Mouse (Mus musculus): ENCODE results near the gene Vegfd. TPM values are rescaled to one million over a fixed set of nuclear protein-coding genes. Genes with fewer than 3 reads are reported as not detected.

The Vegfd gene
- polyA plus RNA-seq, 1 experiment from 2014 or later: 21.7 TPM

- Histone ChIP-seq H3K36me3 (ENCODE audit: insufficient read depth, low read length) (peaks cover 19% of the 10 kb centered on the region; the same call in 1 of the 2 replicates), H3K4me3 (ENCODE audit: low read length) (no peak overlapping the region), H3K4me1 (ENCODE audit: insufficient read depth, low read length) (no peaks in the 10 kb centered on the region), H3K4me2 (replicated peaks; ENCODE audit: low read depth, low read length) (no peak overlapping the region), H3K9me3 (ENCODE audit: low read length) (no peaks in the 10 kb centered on the region), H3K27ac (ENCODE audit: low read length) (no peak overlapping the region), H3K9ac (replicated peaks; ENCODE audit: low read length) (no peak overlapping the region), H3K27me3 (ENCODE audit: insufficient read depth, low read length) (no peaks in the 10 kb centered on the region; the same call in 1 of the 2 replicates)
- WGBS: 94% methylated on average over 9 of the region's 9 CpGs
- no peak for ATAC-seq (ENCODE audit: low FRiP score, low TSS enrichment)
These were observed 59.5 kb downstream of the Vegfd start for GRCm38 (mm10) chrX:164432682-164433081.

GRCm38 (mm10) chrX:164436709-164437108 lies 63.5 kb downstream of the Vegfd start, which contains the start of gene Asb11:
Gene Asb11 (plus strand): TSS chrX:164436994.
- WGBS: 70% methylated on average over 8 of the region's 8 CpGs
- ATAC-seq (ENCODE audit: low FRiP score, low TSS enrichment): no peak
- no peak within 1 kb of the TSS for H3K9ac ChIP-seq (replicated peaks; ENCODE audit: low read length)

GRCm38 (mm10) chrX:164439462-164439861 lies 66.3 kb downstream of the Vegfd start:
- H3K9ac ChIP-seq (replicated peaks; ENCODE audit: low read length): no peak overlapping the region
- no peaks in the 10 kb centered on the region for H3K4me1 ChIP-seq (ENCODE audit: insufficient read depth, low read length)
- H3K4me2 ChIP-seq (replicated peaks; ENCODE audit: low read depth, low read length): no peak overlapping the region
- H3K36me3 ChIP-seq (ENCODE audit: insufficient read depth, low read length): no peaks in the 10 kb centered on the region
- peaks cover 6% of the 10 kb centered on the region; the same call in 1 of the 2 replicates for H3K27me3 ChIP-seq (ENCODE audit: insufficient read depth, low read length)
- H3K4me3 ChIP-seq (ENCODE audit: low read length): no peak overlapping the region
- no peak overlapping the region for H3K27ac ChIP-seq (ENCODE audit: low read length)
- ATAC-seq (ENCODE audit: low FRiP score, low TSS enrichment): no peak
- WGBS: 75% methylated on average over 7 of the region's 7 CpGs
- H3K9me3 ChIP-seq (ENCODE audit: low read length): no peaks in the 10 kb centered on the region

More at GRCm38 (mm10) chrX:164436709-164437108, 63.5 kb downstream of the Vegfd start, which contains the start of gene Asb11:
- Histone ChIP-seq H3K4me2 (replicated peaks; ENCODE audit: low read depth, low read length) (no peak within 1 kb of the TSS), H3K27me3 (ENCODE audit: insufficient read depth, low read length) (peaks cover 6% of the 10 kb centered on the region; the same call in 1 of the 2 replicates), H3K4me1 (ENCODE audit: insufficient read depth, low read length) (no peaks in the 10 kb centered on the region), H3K9me3 (ENCODE audit: low read length) (no peaks in the 10 kb centered on the region), H3K4me3 (ENCODE audit: low read length) (no peak within 1 kb of the TSS), H3K27ac (ENCODE audit: low read length) (no peak within 1 kb of the TSS), H3K36me3 (ENCODE audit: insufficient read depth, low read length) (peaks cover 11% of the 10 kb centered on the region; the same call in 1 of the 2 replicates)

DNA sequence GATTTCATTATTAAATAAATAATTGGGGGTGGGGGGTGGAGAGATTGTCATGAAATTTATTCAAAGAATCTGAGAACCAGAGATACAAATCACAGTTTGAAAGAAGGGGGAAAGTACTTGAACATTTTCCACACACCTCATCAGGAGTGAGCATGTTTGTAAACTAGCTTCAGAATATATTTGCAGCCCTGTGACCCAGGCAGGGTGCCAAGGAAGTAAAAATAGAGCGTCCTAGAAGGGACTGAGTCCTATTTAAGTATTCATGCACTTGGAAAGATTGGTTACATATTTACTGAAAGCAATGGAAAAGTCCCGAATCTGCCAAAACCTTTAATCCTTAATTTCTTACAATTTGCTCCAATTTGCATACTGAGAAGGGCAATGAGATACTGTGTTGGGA lies 67.0 kb downstream of the Vegfd start:
- Histone ChIP-seq H3K9me3 (ENCODE audit: low read length) (no peaks in the 10 kb centered on the region), H3K36me3 (ENCODE audit: insufficient read depth, low read length) (no peaks in the 10 kb centered on the region), H3K27me3 (ENCODE audit: insufficient read depth, low read length) (peaks cover 6% of the 10 kb centered on the region; the same call in 1 of the 2 replicates), H3K9ac (replicated peaks; ENCODE audit: low read length) (no peak overlapping the region), H3K27ac (ENCODE audit: low read length) (no peak overlapping the region), H3K4me3 (ENCODE audit: low read length) (no peak overlapping the region), H3K4me2 (replicated peaks; ENCODE audit: low read depth, low read length) (no peak overlapping the region), H3K4me1 (ENCODE audit: insufficient read depth, low read length) (no peaks in the 10 kb centered on the region)
- WGBS: 69% methylated on average over 2 of the region's 2 CpGs
- ATAC-seq (ENCODE audit: low FRiP score, low TSS enrichment): 0 out of 2 replicates have a peak, but pooled peaks have one; percentile 57

DNA sequence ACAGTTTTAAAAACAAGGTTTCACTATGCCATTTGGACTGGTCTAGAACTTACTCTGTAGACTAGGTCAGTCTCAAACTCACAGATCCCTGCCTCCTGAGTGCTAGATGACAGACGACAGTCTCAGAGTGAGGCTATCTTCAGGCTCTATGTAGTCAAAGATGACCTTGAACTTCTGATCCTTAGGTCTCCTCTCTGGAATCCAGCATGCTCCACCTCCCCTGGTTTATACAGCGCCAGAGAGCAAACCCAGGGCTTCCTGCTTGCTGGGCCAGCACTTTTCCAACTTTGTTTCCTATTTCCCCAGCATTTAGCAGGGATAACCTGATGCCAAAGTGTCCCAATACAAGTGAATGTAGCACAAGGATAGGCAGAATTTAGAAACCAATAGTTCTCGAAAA lies 67.5 kb downstream of the Vegfd start:
- 75% methylated on average over 3 of the region's 3 CpGs for WGBS
- Histone ChIP-seq H3K9me3 (ENCODE audit: low read length) (no peaks in the 10 kb centered on the region), H3K27ac (ENCODE audit: low read length) (no peak overlapping the region), H3K9ac (replicated peaks; ENCODE audit: low read length) (no peak overlapping the region), H3K4me3 (ENCODE audit: low read length) (no peak overlapping the region), H3K36me3 (ENCODE audit: insufficient read depth, low read length) (no peaks in the 10 kb centered on the region), H3K27me3 (ENCODE audit: insufficient read depth, low read length) (peaks cover 6% of the 10 kb centered on the region; the same call in 1 of the 2 replicates), H3K4me1 (ENCODE audit: insufficient read depth, low read length) (no peaks in the 10 kb centered on the region), H3K4me2 (replicated peaks; ENCODE audit: low read depth, low read length) (no peak overlapping the region)
- ATAC-seq (ENCODE audit: low FRiP score, low TSS enrichment): no peak

DNA sequence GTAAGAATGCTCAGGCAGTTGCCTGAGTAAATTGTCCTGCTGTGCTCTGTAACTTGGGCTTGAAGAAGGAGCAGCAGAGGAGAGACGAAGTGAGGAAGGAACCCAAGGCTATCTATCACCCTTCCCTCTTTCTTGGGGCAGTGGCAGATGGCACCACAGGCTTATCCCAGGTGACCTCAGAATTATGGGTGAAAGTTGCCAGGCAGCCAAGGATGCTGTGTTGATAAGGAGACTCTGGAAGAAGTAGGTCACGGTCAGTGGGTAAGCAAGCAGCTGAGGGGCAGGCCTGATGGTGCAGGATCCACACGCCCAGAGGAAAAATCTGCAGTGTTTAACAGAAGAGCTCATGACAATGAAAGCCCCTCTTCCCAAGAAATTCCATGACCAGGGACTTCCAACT lies 68.1 kb downstream of the Vegfd start:
- Histone ChIP-seq H3K4me1 (ENCODE audit: insufficient read depth, low read length) (no peaks in the 10 kb centered on the region), H3K36me3 (ENCODE audit: insufficient read depth, low read length) (no peaks in the 10 kb centered on the region), H3K27ac (ENCODE audit: low read length) (no peak overlapping the region), H3K9ac (replicated peaks; ENCODE audit: low read length) (no peak overlapping the region), H3K4me2 (replicated peaks; ENCODE audit: low read depth, low read length) (no peak overlapping the region), H3K27me3 (ENCODE audit: insufficient read depth, low read length) (peaks cover 6% of the 10 kb centered on the region; the same call in 1 of the 2 replicates), H3K9me3 (ENCODE audit: low read length) (no peaks in the 10 kb centered on the region), H3K4me3 (ENCODE audit: low read length) (no peak overlapping the region)
- ATAC-seq (ENCODE audit: low FRiP score, low TSS enrichment): no peak
- 64% methylated on average over 3 of the region's 3 CpGs for WGBS

- Histone ChIP-seq H3K27ac (ENCODE audit: low read length) (no peak overlapping the region), H3K36me3 (ENCODE audit: insufficient read depth, low read length) (no peaks in the 10 kb centered on the region), H3K4me2 (replicated peaks; ENCODE audit: low read depth, low read length) (no peak overlapping the region), H3K9me3 (ENCODE audit: low read length) (no peaks in the 10 kb centered on the region), H3K4me1 (ENCODE audit: insufficient read depth, low read length) (no peaks in the 10 kb centered on the region), H3K9ac (replicated peaks; ENCODE audit: low read length) (no peak overlapping the region), H3K27me3 (ENCODE audit: insufficient read depth, low read length) (peaks cover 2% of the 10 kb centered on the region; the same call in 1 of the 2 replicates), H3K4me3 (ENCODE audit: low read length) (no peak overlapping the region)
- 93% methylated on average over 12 of the region's 12 CpGs for WGBS
- no peak for ATAC-seq (ENCODE audit: low FRiP score, low TSS enrichment)
These were observed 72.4 kb downstream of the Vegfd start for GRCm38 (mm10) chrX:164445601-164446000.

GRCm38 (mm10) chrX:164446106-164446551 lies 73.0 kb downstream of the Vegfd start:
- Histone ChIP-seq H3K9ac (replicated peaks; ENCODE audit: low read length) (no peak overlapping the region), H3K36me3 (ENCODE audit: insufficient read depth, low read length) (no peaks in the 10 kb centered on the region), H3K9me3 (ENCODE audit: low read length) (no peaks in the 10 kb centered on the region), H3K27me3 (ENCODE audit: insufficient read depth, low read length) (no peaks in the 10 kb centered on the region), H3K27ac (ENCODE audit: low read length) (no peak overlapping the region), H3K4me3 (ENCODE audit: low read length) (no peak overlapping the region), H3K4me2 (replicated peaks; ENCODE audit: low read depth, low read length) (no peak overlapping the region), H3K4me1 (ENCODE audit: insufficient read depth, low read length) (no peaks in the 10 kb centered on the region)
- WGBS: 66% methylated on average over 10 of the region's 10 CpGs
- no peak for ATAC-seq (ENCODE audit: low FRiP score, low TSS enrichment)

DNA sequence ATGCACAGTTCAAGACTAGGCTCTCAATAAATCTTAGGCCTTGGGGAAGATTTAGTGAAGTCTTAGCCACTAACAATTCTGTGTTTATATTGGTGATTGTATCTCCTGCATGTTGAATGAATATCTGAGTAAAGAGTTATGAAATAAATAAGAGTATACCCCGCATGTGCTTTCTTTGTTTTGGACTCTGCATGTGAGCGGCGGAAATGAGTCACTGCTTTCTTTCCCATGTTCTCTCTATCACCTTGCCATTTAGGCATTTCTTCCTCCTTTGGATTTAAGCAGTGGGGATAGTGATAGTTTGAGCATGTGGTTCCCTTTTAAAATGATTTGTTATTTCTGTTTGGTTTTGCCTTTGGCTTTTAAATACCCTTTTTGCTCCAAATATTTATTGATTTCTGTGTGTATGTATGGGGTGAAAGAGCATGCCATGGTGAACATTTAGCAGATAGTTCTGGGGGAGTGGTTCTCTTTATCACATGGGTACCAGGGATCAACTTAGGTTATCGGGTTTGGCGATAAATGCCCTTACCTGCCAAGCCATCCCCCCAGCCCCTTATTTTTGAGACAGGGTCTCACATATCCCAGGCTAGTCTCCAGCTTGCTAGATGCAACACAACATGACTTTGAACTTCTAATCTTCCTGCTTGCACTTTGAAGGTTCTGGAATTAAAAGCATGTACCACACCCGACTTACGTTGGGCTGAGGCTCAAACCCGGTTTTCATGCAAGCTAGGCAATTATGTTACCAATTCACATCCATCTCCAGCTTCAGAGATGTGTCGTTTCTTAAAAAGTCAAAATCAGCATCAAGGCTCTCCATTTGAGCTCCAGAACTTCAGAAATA lies 73.9 kb downstream of the Vegfd start:
- Histone ChIP-seq H3K4me3 (ENCODE audit: low read length) (no peak overlapping the region), H3K9ac (replicated peaks; ENCODE audit: low read length) (no peak overlapping the region), H3K27ac (ENCODE audit: low read length) (no peak overlapping the region), H3K27me3 (ENCODE audit: insufficient read depth, low read length) (no peaks in the 10 kb centered on the region), H3K9me3 (ENCODE audit: low read length) (no peaks in the 10 kb centered on the region), H3K36me3 (ENCODE audit: insufficient read depth, low read length) (no peaks in the 10 kb centered on the region), H3K4me2 (replicated peaks; ENCODE audit: low read depth, low read length) (no peak overlapping the region), H3K4me1 (ENCODE audit: insufficient read depth, low read length) (no peaks in the 10 kb centered on the region)
- ATAC-seq (ENCODE audit: low FRiP score, low TSS enrichment): no peak
- WGBS: 91% methylated on average over 9 of the region's 9 CpGs

DNA sequence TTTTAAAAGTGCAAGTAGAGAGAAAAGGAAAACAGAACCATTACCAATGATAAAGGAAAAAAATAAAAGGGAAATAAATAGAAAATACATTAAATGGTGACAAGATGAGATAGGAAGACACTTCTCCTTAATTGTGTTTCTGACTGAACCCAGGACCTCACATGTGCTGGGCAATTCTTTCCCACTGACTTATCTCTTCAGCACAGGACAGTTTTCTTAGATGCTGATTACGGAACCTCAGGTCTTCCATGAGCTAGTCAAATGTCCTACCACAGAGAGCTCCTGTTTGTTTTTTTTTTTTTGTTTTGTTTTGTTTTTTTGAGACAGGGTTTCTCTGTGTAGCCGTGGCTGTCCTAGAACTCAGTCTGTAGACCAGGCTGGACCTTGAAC lies 74.5 kb downstream of the Vegfd start:
- Histone ChIP-seq H3K27ac (ENCODE audit: low read length) (no peak overlapping the region), H3K4me1 (ENCODE audit: insufficient read depth, low read length) (no peaks in the 10 kb centered on the region), H3K4me3 (ENCODE audit: low read length) (no peak overlapping the region), H3K9me3 (ENCODE audit: low read length) (no peaks in the 10 kb centered on the region), H3K4me2 (replicated peaks; ENCODE audit: low read depth, low read length) (no peak overlapping the region), H3K36me3 (ENCODE audit: insufficient read depth, low read length) (no peaks in the 10 kb centered on the region), H3K27me3 (ENCODE audit: insufficient read depth, low read length) (no peaks in the 10 kb centered on the region), H3K9ac (replicated peaks; ENCODE audit: low read length) (no peak overlapping the region)
- 75% methylated on average over 2 of the region's 2 CpGs for WGBS
- no peak for ATAC-seq (ENCODE audit: low FRiP score, low TSS enrichment)

Data from kidney, embryonic 16.5 days (tissue).